Mouse (Mus musculus) forebrain, embryonic 11.5 days (tissue): Measurements from ENCODE around the gene Gm26920. TPM values are rescaled to one million over a fixed set of nuclear protein-coding genes. Genes with fewer than 3 reads are reported as not detected.

Experiments used
- ATAC-seq: fragments of 200-750 bp; cut with Nextera tagmentation; replicated peaks from 2 replicates; pipeline ENCODE4 v1.8.0; 2017; ENCODE audit warnings: moderate TSS enrichment; ENCODE audit not compliant: low FRiP score
- DNase-seq: peaks from one replicate; pipeline ENCODE4 v3.0.0-alpha.2; 2017; ENCODE audit warnings: low spot score
- H3K27ac ChIP-seq: fragments of 300-500 bp; sonication (generic); 2 replicates; pipeline ENCODE4 v1.5.1; 2014; ENCODE audit warnings: low read depth, low read length
- H3K27me3 ChIP-seq: fragments of 300-500 bp; sonication (generic); 2 replicates; pipeline ENCODE4 v1.6.1; 2014; ENCODE audit warnings: mild to moderate bottlenecking, low read length, mixed read lengths; ENCODE audit not compliant: control insufficient read depth, insufficient read depth
- H3K36me3 ChIP-seq: fragments of 300-500 bp; sonication (generic); 2 replicates; pipeline ENCODE4 v1.6.1; 2014; ENCODE audit warnings: mild to moderate bottlenecking, low read length, moderate library complexity, mixed read lengths; ENCODE audit not compliant: control insufficient read depth, insufficient read depth
- H3K4me1 ChIP-seq: fragments of 300-500 bp; sonication (generic); replicated peaks from 2 replicates; pipeline ENCODE4 v1.6.1; 2014; ENCODE audit warnings: low read length, mixed read lengths; ENCODE audit not compliant: control insufficient read depth, insufficient read depth
- H3K4me2 ChIP-seq: fragments of 300-500 bp; sonication (generic); 2 replicates; pipeline ENCODE4 v1.6.1; 2014; ENCODE audit warnings: low read depth, mild to moderate bottlenecking, low read length, moderate library complexity, mixed read lengths; ENCODE audit not compliant: severe bottlenecking
- H3K4me3 ChIP-seq: fragments of 300-500 bp; sonication (generic); 2 replicates; pipeline ENCODE4 v1.5.1; 2014; ENCODE audit warnings: low read depth, low read length
- H3K9ac ChIP-seq: fragments of 300-500 bp; sonication (generic); 2 replicates; pipeline ENCODE4 v1.6.1; 2014; ENCODE audit warnings: low read length
- H3K9me3 ChIP-seq: fragments of 300-500 bp; sonication (generic); 2 replicates; pipeline ENCODE4 v1.6.1; 2016; ENCODE audit warnings: low read length, mixed read lengths; ENCODE audit not compliant: control insufficient read depth
- WGBS: fragments of 180-500 bp; shearing (Covaris S2); extraction: QIAGEN DNeasy Blood & Tissue Kit; methylation state at CpG from one replicate; pipeline ENCODE4 v1.1.7; 2014; 5-methylcytosine and 5-hydroxymethylcytosine counted together
- polyA plus RNA-seq: library from polyadenylated mRNA; unstranded; fragments of >200 nt; fragmentation: Nextera tagmentation; extraction: Ambion mirVana; gene quantifications from 2 replicates; pipeline ENCODE4 v1.2.1, GENCODE M21; 2014

The Gm26920 gene
- polyA plus RNA-seq, 1 experiment from 2014 or later, result 2.9 TPM

GRCm38 (mm10) chr7:30034331-30034730 is 55.9 kb downstream of the Gm26920 start:
- 88% methylated on average over 12 of the region's 12 CpGs for WGBS
- Histone ChIP-seq H3K4me3 (no peak overlapping the region), H3K27me3 (no peaks in the 10 kb centered on the region), H3K4me1 (no peaks in the 10 kb centered on the region), H3K9me3 (no peaks in the 10 kb centered on the region), H3K4me2 (no peak overlapping the region), H3K36me3 (no peaks in the 10 kb centered on the region; the same call in 1 of the 2 replicates), H3K27ac (no peak overlapping the region), H3K9ac (no peak overlapping the region)
- ATAC-seq, result no peak
- DNase-seq, result no peak

GRCm38 (mm10) chr7:30031379-30031778 is 58.8 kb downstream of the Gm26920 start:
- ATAC-seq, result no peak
- Histone ChIP-seq H3K4me1 (no peaks in the 10 kb centered on the region), H3K4me3 (no peak overlapping the region), H3K9ac (no peak overlapping the region), H3K9me3 (no peaks in the 10 kb centered on the region), H3K27me3 (no peaks in the 10 kb centered on the region), H3K4me2 (no peak overlapping the region), H3K36me3 (no peaks in the 10 kb centered on the region), H3K27ac (no peak overlapping the region)
- DNase-seq, result no peak
- WGBS, result 90% methylated on average over 3 of the region's 3 CpGs

GRCm38 (mm10) chr7:30030677-30031076 is 59.5 kb downstream of the Gm26920 start:
- no peaks in the 10 kb centered on the region for H3K36me3 ChIP-seq
- H3K4me3 ChIP-seq, result no peak overlapping the region
- H3K9me3 ChIP-seq, result no peaks in the 10 kb centered on the region
- DNase-seq, result no peak
- H3K27me3 ChIP-seq, result no peaks in the 10 kb centered on the region
- WGBS, result 49% methylated on average over 6 of the region's 6 CpGs
- no peak overlapping the region for H3K4me2 ChIP-seq
- H3K4me1 ChIP-seq, result no peaks in the 10 kb centered on the region
- H3K9ac ChIP-seq, result no peak overlapping the region
- no peak overlapping the region for H3K27ac ChIP-seq
- ATAC-seq, result no peak

- Histone ChIP-seq H3K27me3 (no peaks in the 10 kb centered on the region), H3K4me1 (no peaks in the 10 kb centered on the region), H3K9me3 (no peaks in the 10 kb centered on the region), H3K36me3 (peaks cover 8% of the 10 kb centered on the region; the same call in 1 of the 2 replicates), H3K4me2 (no peak overlapping the region), H3K27ac (no peak overlapping the region), H3K9ac (no peak overlapping the region), H3K4me3 (no peak overlapping the region)
- 93% methylated on average over 3 of the region's 3 CpGs for WGBS
- DNase-seq (no peak), ATAC-seq (no peak)
Observed at GRCm38 (mm10) chr7:30028572-30028971, 61.6 kb downstream of the Gm26920 start.

- Histone ChIP-seq H3K4me1 (no peaks in the 10 kb centered on the region), H3K9me3 (no peaks in the 10 kb centered on the region), H3K9ac (no peak overlapping the region), H3K4me3 (no peak overlapping the region), H3K27ac (no peak overlapping the region), H3K27me3 (no peaks in the 10 kb centered on the region), H3K36me3 (peaks cover 15% of the 10 kb centered on the region), H3K4me2 (no peak overlapping the region)
- DNase-seq (no peak), ATAC-seq (no peak)
- WGBS, result 72% methylated on average over 4 of the region's 4 CpGs
Observed at GRCm38 (mm10) chr7:30027331-30027730, 62.9 kb downstream of the Gm26920 start.

GRCm38 (mm10) chr7:30025358-30025757 is 64.9 kb downstream of the Gm26920 start:
- no peak for DNase-seq
- H3K36me3 ChIP-seq, result peaks cover 17% of the 10 kb centered on the region
- WGBS, result 81% methylated on average over 5 of the region's 5 CpGs

GRCm38 (mm10) chr7:30023800-30024199 is 66.4 kb downstream of the Gm26920 start:
- WGBS, result 91% methylated on average over 8 of the region's 8 CpGs
- Histone ChIP-seq H3K4me2 (no peak overlapping the region), H3K27ac (no peak overlapping the region), H3K9ac (no peak overlapping the region), H3K27me3 (no peaks in the 10 kb centered on the region), H3K9me3 (no peaks in the 10 kb centered on the region), H3K4me3 (no peak overlapping the region), H3K36me3 (peaks cover 17% of the 10 kb centered on the region), H3K4me1 (no peaks in the 10 kb centered on the region)
- ATAC-seq, result no peak
- DNase-seq, result no peak

More at GRCm38 (mm10) chr7:30025358-30025757, 64.9 kb downstream of the Gm26920 start:
- Histone ChIP-seq H3K27ac (no peak overlapping the region), H3K4me3 (no peak overlapping the region), H3K9ac (no peak overlapping the region), H3K27me3 (no peaks in the 10 kb centered on the region), H3K9me3 (no peaks in the 10 kb centered on the region), H3K4me1 (no peaks in the 10 kb centered on the region), H3K4me2 (no peak overlapping the region)
- no peak for ATAC-seq

- DNase-seq (no peak), ATAC-seq (no peak)
- H3K9ac ChIP-seq, result no peak overlapping the region
- H3K9me3 ChIP-seq, result no peaks in the 10 kb centered on the region
- H3K4me2 ChIP-seq, result no peak overlapping the region
- H3K27me3 ChIP-seq, result no peaks in the 10 kb centered on the region
- no peaks in the 10 kb centered on the region for H3K4me1 ChIP-seq
- no peak overlapping the region for H3K27ac ChIP-seq
- 93% methylated on average over 9 of the region's 9 CpGs for WGBS
- H3K4me3 ChIP-seq, result no peak overlapping the region
- peaks cover 19% of the 10 kb centered on the region for H3K36me3 ChIP-seq
Observed at GRCm38 (mm10) chr7:30023324-30023723, 66.9 kb downstream of the Gm26920 start.

GRCm38 (mm10) chr7:30019543-30019942 is 70.7 kb downstream of the Gm26920 start:
- WGBS, result 90% methylated on average over 2 of the region's 2 CpGs
- Histone ChIP-seq H3K36me3 (peaks cover 22% of the 10 kb centered on the region), H3K27me3 (no peaks in the 10 kb centered on the region)

More at GRCm38 (mm10) chr7:30019543-30019942, 70.7 kb downstream of the Gm26920 start:
- Histone ChIP-seq H3K4me3 (no peak overlapping the region), H3K27ac (no peak overlapping the region), H3K4me2 (no peak overlapping the region), H3K9me3 (no peaks in the 10 kb centered on the region), H3K9ac (no peak overlapping the region), H3K4me1 (no peaks in the 10 kb centered on the region)
- DNase-seq (no peak), ATAC-seq (no peak)
